Mouse (Mus musculus) layer of hippocampus, adult 11-12 months (tissue): ENCODE measurements around the gene Minos1.

Experiments used
- DNase-seq: peaks from one replicate; pipeline ENCODE4 v3.0.0; 2022; ENCODE audit warnings: low spot score

Gene Minos1

GRCm38 (mm10) chr4:139130701-139131549 is at the start of gene Minos1:
Minos1 (minus strand) TSS chr4:139131113.
- DNase-seq, result peak; percentile 99

DNA sequence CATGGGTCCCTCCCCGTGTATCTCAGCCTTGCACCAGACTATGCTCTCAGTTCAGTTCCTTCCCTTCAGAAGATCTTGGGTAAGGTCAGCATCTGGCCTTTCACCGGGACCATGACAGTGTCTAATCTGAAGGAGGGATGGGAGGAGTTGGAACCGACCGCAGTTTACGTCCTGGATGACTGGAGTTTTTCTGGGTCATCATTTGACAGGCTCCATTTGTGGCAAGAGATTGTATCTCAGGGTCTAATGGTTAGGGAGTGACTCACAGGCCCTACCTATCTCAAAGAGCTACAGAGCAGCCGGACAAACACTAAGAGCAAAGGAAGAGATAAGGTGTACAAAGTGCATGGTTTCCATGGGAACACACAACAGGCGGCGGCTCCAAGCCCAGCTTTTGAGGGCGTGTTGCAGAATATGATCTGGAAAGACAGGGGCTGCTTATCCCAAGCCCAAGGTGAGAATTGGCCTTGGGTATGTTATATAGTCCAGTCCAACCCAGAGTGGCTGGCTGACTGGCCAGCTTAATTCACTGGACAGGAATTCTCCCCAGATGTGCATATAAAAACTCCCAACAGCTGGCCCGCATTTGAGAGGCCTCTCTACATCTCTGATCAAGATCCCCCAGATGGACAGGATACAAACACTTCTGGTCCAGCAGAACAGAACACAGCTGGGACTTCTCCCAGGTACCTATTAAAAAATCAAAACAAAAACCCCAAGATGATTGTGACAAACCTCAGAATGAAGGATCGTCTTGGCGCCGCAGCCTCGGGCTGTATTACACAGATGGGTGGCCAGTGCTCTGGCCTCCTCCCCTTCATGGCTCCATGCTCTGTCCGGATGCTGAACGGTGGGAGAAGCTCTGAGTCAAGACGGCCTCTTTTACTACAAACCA is 49.1 kb upstream of the Minos1 start:
- no peak for DNase-seq

- DNase-seq, result no peak
These were observed 48.3 kb upstream of the Minos1 start for GRCm38 (mm10) chr4:139179218-139179617.

GRCm38 (mm10) chr4:139178377-139178776 is 47.5 kb upstream of the Minos1 start:
- no peak for DNase-seq

DNA sequence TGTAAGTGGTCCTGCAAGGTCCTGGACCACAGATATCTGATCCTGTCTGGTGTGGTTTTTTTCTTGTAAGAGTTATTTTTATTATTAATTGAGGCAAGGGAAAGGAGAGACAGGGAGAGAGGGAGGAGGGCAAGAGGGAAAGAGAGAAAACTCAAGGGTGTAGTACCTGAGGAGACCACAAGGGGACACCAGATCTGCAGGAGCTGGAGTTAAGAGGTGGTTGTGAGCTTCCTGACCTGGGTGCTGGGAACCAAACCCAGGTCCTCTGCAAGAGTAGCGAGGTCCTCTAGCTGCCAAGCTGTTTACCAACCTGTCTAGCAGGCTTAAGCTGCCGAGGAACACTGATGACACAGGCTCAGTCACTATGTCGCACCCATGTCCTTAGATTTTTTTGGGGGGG is 47.0 kb upstream of the Minos1 start:
- DNase-seq, result no peak

- no peak for DNase-seq
These were observed 45.1 kb upstream of the Minos1 start for GRCm38 (mm10) chr4:139176023-139176422.

GRCm38 (mm10) chr4:139175061-139175971 is 44.4 kb upstream of the Minos1 start:
- no peak for DNase-seq

- no peak for DNase-seq
These were observed 38.9 kb upstream of the Minos1 start for GRCm38 (mm10) chr4:139169748-139170279.

- no peak for DNase-seq
These were observed 38.3 kb upstream of the Minos1 start for GRCm38 (mm10) chr4:139168985-139169747.

DNA sequence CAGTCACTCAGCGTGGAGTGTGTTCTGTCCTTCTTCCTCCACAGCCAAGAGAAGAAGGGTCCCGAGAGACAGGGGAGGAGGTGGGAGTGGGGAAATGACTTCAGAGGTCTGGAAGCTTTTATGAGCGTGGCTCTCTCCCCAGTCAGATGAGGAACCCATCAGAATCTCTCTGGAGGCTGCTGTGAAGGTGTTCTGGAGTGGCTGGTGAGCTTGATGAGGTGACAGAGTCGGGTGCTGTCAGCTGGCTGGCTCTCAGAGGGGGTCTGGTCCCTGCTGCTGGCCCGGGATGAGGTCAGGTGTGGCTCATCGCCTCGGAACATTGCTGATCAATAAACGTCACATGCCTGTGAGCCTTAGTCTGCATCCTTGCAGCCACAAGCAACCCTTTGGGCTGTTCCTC is 36.2 kb upstream of the Minos1 start:
- no peak for DNase-seq

GRCm38 (mm10) chr4:139166244-139166643 is 35.3 kb upstream of the Minos1 start:
- DNase-seq, result no peak

GRCm38 (mm10) chr4:139165259-139165658 is 34.3 kb upstream of the Minos1 start:
- no peak for DNase-seq

DNA sequence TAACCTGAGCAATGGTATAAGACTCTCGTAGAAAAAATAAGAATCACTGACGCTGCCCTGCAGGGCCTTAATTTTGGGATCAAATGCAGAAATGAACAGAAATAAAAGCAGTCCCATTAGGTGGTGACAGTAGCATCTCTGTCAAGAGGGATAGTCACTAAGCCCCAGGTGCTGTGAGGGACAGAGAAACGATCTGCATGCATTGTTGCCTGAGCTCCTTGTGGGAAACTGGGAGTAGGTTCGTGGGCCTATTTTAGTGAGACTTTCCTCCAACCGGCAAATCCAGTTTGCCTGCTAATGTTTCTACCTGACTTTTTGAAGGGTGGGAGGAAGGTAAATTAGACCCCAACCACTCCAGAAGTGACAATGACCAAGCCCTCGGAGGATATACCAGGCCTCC is 33.2 kb upstream of the Minos1 start:
- DNase-seq, result no peak

DNA sequence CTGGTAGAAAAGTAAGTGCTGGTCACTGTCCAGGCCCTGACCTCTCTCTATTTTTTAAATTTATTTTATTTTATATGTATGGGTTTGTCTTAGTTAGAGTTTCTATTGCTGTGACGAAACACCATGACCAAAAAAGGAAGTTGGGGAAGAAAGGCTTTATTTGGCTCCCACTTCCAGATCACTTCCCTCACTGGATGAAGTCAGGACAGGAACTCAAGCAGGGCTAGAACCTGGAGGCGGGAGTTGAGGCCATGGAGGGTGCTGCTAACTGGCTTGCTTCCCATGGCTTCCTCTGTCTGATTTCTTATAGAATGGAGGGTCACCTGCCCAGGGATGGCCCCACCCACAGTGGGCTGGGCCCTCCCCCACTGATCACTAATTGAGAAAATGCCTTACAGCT is 30.2 kb upstream of the Minos1 start:
- DNase-seq, result no peak

- DNase-seq, result no peak
These were observed 27.4 kb upstream of the Minos1 start for GRCm38 (mm10) chr4:139158350-139158749.

DNA sequence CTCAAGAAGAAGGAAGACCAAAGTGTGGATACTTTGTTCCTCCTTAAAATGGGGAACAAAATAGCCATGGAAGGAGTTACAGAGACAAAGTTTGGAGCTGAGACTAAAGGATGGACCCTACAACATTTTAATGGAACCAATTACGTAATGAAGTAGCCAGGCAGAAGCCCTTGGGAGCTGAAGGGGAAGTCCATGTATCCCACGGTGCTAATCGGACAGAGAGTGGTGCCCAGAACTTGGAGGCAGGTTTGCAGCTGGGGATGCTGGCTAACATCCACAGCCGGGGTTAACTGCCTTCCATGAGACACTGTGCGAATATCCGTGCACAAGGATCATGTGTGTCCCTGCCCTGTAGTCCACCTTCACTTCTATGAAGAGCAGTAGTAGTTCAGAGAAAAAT is 25.6 kb upstream of the Minos1 start:
- DNase-seq, result no peak

DNA sequence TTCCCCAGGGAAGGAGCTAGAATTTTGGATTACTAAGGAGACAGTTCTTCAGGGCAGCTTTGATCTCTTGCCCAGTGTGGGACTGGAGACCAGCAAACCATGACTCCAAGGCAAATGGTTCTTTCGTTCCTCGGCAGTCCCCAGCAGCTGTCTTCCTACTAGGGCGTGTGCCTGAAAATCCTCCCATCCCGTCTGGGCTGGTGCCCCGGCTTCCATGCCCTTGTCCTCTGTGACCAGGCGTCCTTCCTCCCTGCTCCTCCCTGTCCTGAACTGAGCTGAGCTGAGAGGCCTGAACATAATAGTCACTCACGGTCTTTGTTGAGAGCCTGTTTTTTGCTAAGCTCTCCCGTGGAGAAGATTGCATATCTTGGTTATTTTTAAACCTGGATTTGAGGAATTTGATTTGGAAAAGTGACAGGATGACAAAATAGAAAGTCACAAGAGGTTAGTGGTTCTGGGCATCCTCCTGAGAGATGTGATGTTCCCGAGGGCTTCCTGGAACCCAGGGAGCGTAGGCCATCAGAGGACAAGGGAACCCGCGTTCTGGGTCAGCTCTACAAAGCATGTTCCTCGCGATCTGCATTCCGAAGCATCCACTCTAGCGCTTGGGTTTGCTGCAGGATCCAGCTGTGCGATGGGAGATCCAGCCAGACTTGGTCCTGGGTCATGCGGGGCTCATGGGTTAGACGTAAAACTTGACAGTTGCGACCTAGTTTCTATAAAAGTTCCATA is 23.8 kb upstream of the Minos1 start:
- DNase-seq, result no peak

DNA sequence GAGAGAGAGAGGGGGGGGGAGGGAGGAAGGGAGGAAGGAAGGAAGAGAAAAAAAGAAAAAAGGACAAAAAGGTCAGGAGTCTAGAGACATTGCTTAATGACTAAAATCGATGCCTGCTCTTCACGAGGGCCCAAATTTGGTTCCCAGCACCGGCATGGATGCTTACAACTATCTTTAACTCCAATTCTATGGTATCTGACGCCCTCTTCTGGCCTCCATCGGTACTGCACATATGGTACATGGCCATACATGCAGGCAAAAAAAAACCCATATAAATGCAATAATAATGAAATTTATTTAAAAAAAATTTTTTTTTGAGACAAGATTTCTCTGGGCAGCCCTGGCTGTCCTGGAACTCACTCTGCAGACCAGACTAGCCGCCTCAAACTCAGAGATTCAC is 20.5 kb upstream of the Minos1 start:
- no peak for DNase-seq

GRCm38 (mm10) chr4:139146760-139147159 is 15.8 kb upstream of the Minos1 start:
- no peak for DNase-seq

DNA sequence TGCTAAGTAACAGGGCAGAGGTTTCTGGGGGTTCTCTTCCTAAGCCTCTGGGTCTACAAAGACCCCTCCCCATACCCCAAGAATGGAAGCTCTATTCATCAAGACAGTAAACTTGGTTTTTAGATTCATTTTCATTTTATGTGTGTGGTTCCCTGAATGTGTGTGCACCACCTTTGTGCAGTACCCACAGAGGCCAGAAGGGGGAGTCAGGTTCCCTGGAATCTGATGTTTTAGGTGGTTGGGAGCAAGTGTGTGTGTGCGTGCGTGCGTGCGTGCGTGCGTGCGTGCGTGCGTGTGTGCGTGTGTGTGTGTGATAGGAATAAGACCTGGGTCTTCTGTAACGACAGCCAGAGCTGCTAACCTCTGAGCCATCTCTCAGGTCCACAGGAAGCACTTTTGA is 14.2 kb upstream of the Minos1 start:
- DNase-seq, result no peak
